In genomic region chrX:17965375-17965774, GRCm38 (mm10) we compare ENCODE assay signal across 12 mouse cellular contexts.
"Had no signal": no experiment of that assay in that cellular context is flagged by ENCODE, and none has a peak within 500 bp of the region (broad histone marks: within the 10 kb centered on the region; RNA-seq: fewer than 3 reads in every experiment).

No protein-coding gene starts in this region.

- DNase-seq: kidney, postnatal 25 days; layer of hippocampus, adult 9-11 months; liver; lung, adult 18-20 months; lung, postnatal 10 days; right cerebral cortex, postnatal 14 days; right cerebral cortex, postnatal 4 days; thymus, adult 2 months; thymus, postnatal 14 days; thymus, postnatal 4 days had no signal

- ATAC-seq: liver, embryonic 12.5 days; midbrain, embryonic 15.5 days had no signal
